Mouse (Mus musculus) CH12.LX (cell line): ENCODE results near the gene Grb2.

Source experiments
- CTCF ChIP-seq, 2 experiments: IDR thresholded peaks in 1 of 2; conservative IDR thresholded peaks in 1 of 2; 2 replicates each; pipeline ENCODE4 v1.5.1; 2011 to 2012; ENCODE audit warnings: low read depth in 2 of 2, low read length in 2 of 2, improper control_type of control experiment in 1 of 2, inconsistent platforms in 1 of 2, mild to moderate bottlenecking in 1 of 2, moderate library complexity in 1 of 2
- MYC ChIP-seq: IDR thresholded peaks from 2 replicates; pipeline ENCODE4 v1.6.1; 2011; ENCODE audit warnings: low read depth, mild to moderate bottlenecking, improper control_type of control experiment, low read length

DNA sequence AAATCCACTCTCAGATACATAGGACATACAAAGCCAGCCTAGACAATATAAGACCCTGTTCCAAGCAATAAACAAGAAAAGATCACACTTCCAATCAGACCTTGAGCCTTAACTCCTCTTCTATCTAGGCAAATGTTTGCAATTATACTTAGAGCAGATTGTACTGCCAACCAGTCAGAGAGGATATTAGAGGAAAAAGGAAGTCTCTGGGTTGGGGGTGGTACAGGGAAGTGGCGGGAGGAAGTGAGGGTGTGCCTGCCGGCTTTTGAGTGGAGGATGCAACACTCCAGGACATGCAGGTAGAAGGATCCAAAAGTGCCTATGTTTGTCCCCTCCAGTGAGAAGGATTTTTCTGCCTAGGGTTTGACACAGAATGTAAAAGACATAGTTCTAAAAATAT is 3.9 kb upstream of the Grb2 start:
- TF ChIP-seq MYC (no peak), CTCF (conservative IDR thresholded peaks at IDR 0.05 in 1 of 2, IDR thresholded peaks at IDR 0.05 in 1 of 2; ENCODE audit: low read depth in 2 of 2, low read length in 2 of 2) (no peak)
